Mouse (Mus musculus) MEL (cell line): Measurements from ENCODE around the gene Rpl37. TPM values are rescaled to one million over a fixed set of nuclear protein-coding genes. Genes with fewer than 3 reads are reported as not detected.

Source experiments
- DNase-seq: peaks from one replicate; pipeline ENCODE4 v3.0.0; 2011; ENCODE audit warnings: low read depth, low spot score
- H3K27ac ChIP-seq: 2 replicates; pipeline ENCODE4 v1.5.1; 2012; ENCODE audit warnings: low read depth, mild to moderate bottlenecking, control low read depth, low read length, moderate library complexity; ENCODE audit not compliant: control insufficient read depth
- H3K27me3 ChIP-seq, 2 experiments: fragments of 150-350 bp in 1 of 2; sonication (generic) in 1 of 2; 2 replicates each; pipeline ENCODE4 v1.6.1; 2012; ENCODE audit warnings: low read length in 2 of 2, mild to moderate bottlenecking in 2 of 2, improper control_type of control experiment in 1 of 2, moderate library complexity in 1 of 2; ENCODE audit not compliant: insufficient read depth in 2 of 2, control insufficient read depth in 1 of 2
- H3K36me3 ChIP-seq, 2 experiments: 2 replicates each; pipeline ENCODE4 v1.6.1; 2012 to 2014; ENCODE audit warnings: low read length in 2 of 2, improper control_type of control experiment in 1 of 2, inconsistent platforms in 1 of 2, mild to moderate bottlenecking in 1 of 2; ENCODE audit not compliant: insufficient read depth in 2 of 2, control insufficient read depth in 1 of 2
- H3K4me1 ChIP-seq, 2 experiments: fragments of 150-350 bp in 1 of 2; sonication (generic) in 1 of 2; 2 replicates each; pipeline ENCODE4 v1.6.1; 2012; ENCODE audit warnings: low read length in 2 of 2, improper control_type of control experiment in 1 of 2, mild to moderate bottlenecking in 1 of 2; ENCODE audit not compliant: insufficient read depth in 2 of 2, control insufficient read depth in 1 of 2
- H3K4me3 ChIP-seq, 2 experiments: fragments of 150-350 bp in 1 of 2; sonication (generic) in 1 of 2; 2 replicates each; pipeline ENCODE4 v1.5.1; 2012; ENCODE audit warnings: low read depth in 2 of 2, low read length in 2 of 2, mild to moderate bottlenecking in 2 of 2, moderate library complexity in 2 of 2, control low read depth in 1 of 2, improper control_type of control experiment in 1 of 2; ENCODE audit not compliant: control insufficient read depth in 1 of 2, insufficient read depth in 1 of 2
- H3K79me2 ChIP-seq: 2 replicates; pipeline ENCODE4 v1.6.1; 2012; ENCODE audit warnings: mild to moderate bottlenecking, low read length, moderate library complexity; ENCODE audit not compliant: control insufficient read depth, poor library complexity, insufficient read depth
- H3K9ac ChIP-seq: 2 replicates; pipeline ENCODE4 v1.6.1; 2012; ENCODE audit warnings: low read depth, mild to moderate bottlenecking, control low read depth, low read length, moderate library complexity; ENCODE audit not compliant: control insufficient read depth, poor library complexity, severe bottlenecking
- H3K9me3 ChIP-seq: fragments of 150-350 bp; sonication (generic); replicated peaks from 2 replicates; pipeline ENCODE4 v1.6.1; 2012; ENCODE audit warnings: mild to moderate bottlenecking, low read length, improper control_type of control experiment, moderate library complexity; ENCODE audit not compliant: insufficient read depth
- BHLHE40 ChIP-seq: IDR thresholded peaks from 2 replicates; pipeline ENCODE4 v1.6.1; 2012; ENCODE audit warnings: low read depth, mild to moderate bottlenecking, inconsistent platforms, low read length, improper control_type of control experiment, borderline replicate concordance
- E2F4 ChIP-seq: IDR thresholded peaks from 2 replicates; pipeline ENCODE4 v1.6.1; 2011; ENCODE audit warnings: low read depth, low read length, improper control_type of control experiment, borderline replicate concordance
- GABPA ChIP-seq: IDR thresholded peaks from 2 replicates; pipeline ENCODE4 v1.6.1; 2012; ENCODE audit warnings: low read depth, mild to moderate bottlenecking, inconsistent platforms, low read length, improper control_type of control experiment, moderate library complexity
- GATA1 ChIP-seq: IDR thresholded peaks from 2 replicates; pipeline ENCODE4 v1.6.1; 2011; ENCODE audit warnings: low read depth, low read length, improper control_type of control experiment
- JUND ChIP-seq: IDR thresholded peaks from 2 replicates; pipeline ENCODE4 v1.6.1; 2011; ENCODE audit warnings: low read depth, mild to moderate bottlenecking, improper control_type of control experiment, low read length
- KAT2A ChIP-seq: conservative IDR thresholded peaks from 2 replicates; pipeline ENCODE4 v1.6.1; 2012; ENCODE audit warnings: low read depth, low read length, improper control_type of control experiment, inconsistent platforms
- MAFK ChIP-seq: IDR thresholded peaks from 2 replicates; pipeline ENCODE4 v1.6.1; 2011; ENCODE audit warnings: low read depth, mild to moderate bottlenecking, low read length, improper control_type of control experiment, borderline replicate concordance
- MAX ChIP-seq: IDR thresholded peaks from 2 replicates; pipeline ENCODE4 v1.6.1; 2011; ENCODE audit warnings: low read length, improper control_type of control experiment
- MAZ ChIP-seq: IDR thresholded peaks from 2 replicates; pipeline ENCODE4 v1.6.1; 2012; ENCODE audit warnings: low read depth, mild to moderate bottlenecking, inconsistent platforms, low read length, improper control_type of control experiment
- MXI1 ChIP-seq: IDR thresholded peaks from 2 replicates; pipeline ENCODE4 v1.6.1; 2011; ENCODE audit warnings: mild to moderate bottlenecking, low read depth, low read length, improper control_type of control experiment
- MYC ChIP-seq: IDR thresholded peaks from 2 replicates; pipeline ENCODE4 v1.6.1; 2011; ENCODE audit warnings: low read depth, mild to moderate bottlenecking, low read length, improper control_type of control experiment, moderate library complexity
- NELFE ChIP-seq: IDR thresholded peaks from 2 replicates; pipeline ENCODE4 v1.6.1; 2011; ENCODE audit warnings: low read depth, low read length, improper control_type of control experiment
- POLR2A ChIP-seq, 2 experiments: IDR thresholded peaks; 2 replicates each; pipeline ENCODE4 v1.6.1; 2011 to 2012; ENCODE audit warnings: low read length in 2 of 2, mild to moderate bottlenecking in 2 of 2, control low read depth in 1 of 2, improper control_type of control experiment in 1 of 2, low read depth in 1 of 2, moderate library complexity in 1 of 2; ENCODE audit not compliant: control insufficient read depth in 1 of 2, insufficient read depth in 1 of 2, poor library complexity in 1 of 2
- POLR2AphosphoS2 ChIP-seq: IDR thresholded peaks from 2 replicates; pipeline ENCODE4 v1.6.1; 2011; ENCODE audit warnings: low read length, improper control_type of control experiment
- POLR2AphosphoS5 ChIP-seq: IDR thresholded peaks from 2 replicates; pipeline ENCODE4 v1.6.1; 2012; ENCODE audit warnings: low read depth, borderline replicate concordance, mild to moderate bottlenecking, inconsistent platforms, low read length, moderate library complexity, mixed read lengths
- RAD21 ChIP-seq: IDR thresholded peaks from 2 replicates; pipeline ENCODE4 v1.6.1; 2011; ENCODE audit warnings: mild to moderate bottlenecking, low read depth, low read length, improper control_type of control experiment
- RCOR1 ChIP-seq: IDR thresholded peaks from 2 replicates; pipeline ENCODE4 v1.6.1; 2012; ENCODE audit warnings: low read depth, mild to moderate bottlenecking, inconsistent platforms, low read length, improper control_type of control experiment
- SIN3A ChIP-seq: IDR thresholded peaks from 2 replicates; pipeline ENCODE4 v1.6.1; 2012; ENCODE audit warnings: low read length, improper control_type of control experiment, inconsistent platforms
- TAL1 ChIP-seq: IDR thresholded peaks from 2 replicates; pipeline ENCODE4 v1.6.1; 2012; ENCODE audit warnings: mild to moderate bottlenecking, inconsistent platforms, low read length, moderate library complexity, mixed read lengths
- TCF12 ChIP-seq: IDR thresholded peaks from 2 replicates; pipeline ENCODE4 v1.6.1; 2014; ENCODE audit warnings: low read depth, mild to moderate bottlenecking, inconsistent platforms, low read length, improper control_type of control experiment, moderate library complexity
- USF1 ChIP-seq: IDR thresholded peaks from 2 replicates; pipeline ENCODE4 v1.6.1; 2014; ENCODE audit warnings: low read depth, mild to moderate bottlenecking, inconsistent platforms, low read length, improper control_type of control experiment, moderate library complexity
- USF2 ChIP-seq, 2 experiments: IDR thresholded peaks; 2 replicates each; pipeline ENCODE4 v1.6.1; 2011 to 2012; ENCODE audit warnings: improper control_type of control experiment in 2 of 2, low read length in 2 of 2, borderline replicate concordance in 1 of 2, inconsistent platforms in 1 of 2, low read depth in 1 of 2, mild to moderate bottlenecking in 1 of 2; ENCODE audit not compliant: insufficient read depth in 1 of 2
- ZC3H11A ChIP-seq: IDR thresholded peaks from 2 replicates; pipeline ENCODE4 v1.6.1; 2012; ENCODE audit warnings: low read depth, mild to moderate bottlenecking, inconsistent platforms, low read length, improper control_type of control experiment
- ZKSCAN1 ChIP-seq: IDR thresholded peaks from 2 replicates; pipeline ENCODE4 v1.6.1; 2012; ENCODE audit warnings: low read depth, mild to moderate bottlenecking, inconsistent platforms, low read length, improper control_type of control experiment, moderate library complexity
- ZMIZ1 ChIP-seq: IDR thresholded peaks from 2 replicates; pipeline ENCODE4 v1.6.1; 2012; ENCODE audit warnings: low read depth, mild to moderate bottlenecking, inconsistent platforms, low read length, improper control_type of control experiment, moderate library complexity
- ZNF384 ChIP-seq: IDR thresholded peaks from 2 replicates; pipeline ENCODE4 v1.6.1; 2012; ENCODE audit warnings: low read depth, mild to moderate bottlenecking, inconsistent platforms, low read length, improper control_type of control experiment
- polyA plus RNA-seq, 2 experiments: library from polyadenylated mRNA; stranded (reverse) in 1 of 2; unstranded in 1 of 2; fragments of >175 nt in 1 of 2; fragments of >200 nt in 1 of 2; gene quantifications; 2 replicates each; pipeline versions ENCODE4 v1.2.1 to v1.2.4; 2012; ENCODE audit warnings: low replicate concordance in 2 of 2, low read depth in 1 of 2; ENCODE audit not compliant: insufficient read length in 2 of 2, insufficient read depth in 1 of 2, missing spikeins in 1 of 2
- total RNA-seq: library from RNA; depleted of rRNA; stranded (reverse); fragments of 300-350 nt; gene quantifications from 2 replicates; pipeline ENCODE4 v1.2.3, GENCODE M21; 2012

The Rpl37 gene
- total and polyA plus RNA-seq, 3 experiments: 923 to 1,669 (median 1,012) TPM

DNA sequence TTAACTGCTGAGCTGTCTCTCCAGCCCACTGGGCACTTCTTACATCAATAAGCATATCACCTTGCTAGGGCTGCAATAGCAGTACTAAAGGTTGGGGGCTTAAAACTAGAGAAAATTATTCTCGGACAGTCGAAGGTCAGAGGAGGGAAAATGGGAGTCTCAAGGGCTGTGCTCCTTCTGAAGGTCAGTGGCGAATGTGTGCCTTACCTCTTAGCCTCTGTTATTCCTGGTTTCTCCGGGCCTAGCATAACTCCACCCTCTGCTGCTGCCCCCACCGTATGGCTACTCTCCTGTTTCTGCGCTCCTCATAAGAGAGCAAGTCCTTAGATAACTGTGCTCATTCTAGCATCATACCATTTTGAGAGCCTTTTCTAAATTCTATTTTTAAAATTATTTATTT, 35.7 kb downstream of the Rpl37 start:
- no peak for DNase-seq
- TF ChIP-seq NELFE: no peak
- Histone ChIP-seq H3K4me1 (no peaks in the 10 kb centered on the region), H3K9me3 (no peaks in the 10 kb centered on the region), H3K27ac (no peak overlapping the region), H3K36me3 (peaks cover 2% of the 10 kb centered on the region in 2 experiments; a peak in 3 of 4 replicates), H3K4me3 (no peak overlapping the region), H3K79me2 (peaks cover 73% of the 10 kb centered on the region), H3K27me3 (no peaks in the 10 kb centered on the region), H3K9ac (no peak overlapping the region)

DNA sequence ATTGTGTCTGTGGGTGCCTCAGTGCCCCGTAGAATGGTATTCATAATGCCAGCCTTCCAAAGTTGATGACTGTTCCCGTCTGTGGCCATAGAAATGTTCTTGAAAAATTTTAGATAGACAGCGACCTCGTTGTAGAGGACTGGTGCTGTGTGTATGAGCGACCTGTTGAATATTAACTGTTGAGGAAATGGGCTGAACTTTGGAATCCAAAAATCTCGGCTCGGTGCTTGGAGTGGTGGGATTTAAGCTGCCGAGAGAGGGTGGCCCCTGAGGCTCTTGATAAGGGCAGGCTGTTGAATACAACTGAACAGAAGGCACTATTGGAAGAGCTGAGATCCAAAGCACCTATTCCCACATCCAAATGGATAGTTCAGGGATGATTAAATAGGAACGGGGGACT, 38.2 kb downstream of the Rpl37 start:
- H3K4me3 ChIP-seq: no peak overlapping the region
- no peak overlapping the region for H3K27ac ChIP-seq
- H3K4me1 ChIP-seq: no peaks in the 10 kb centered on the region
- no peak for TF ChIP-seq USF2 (IDR thresholded peaks at IDR 0.05; ENCODE audit: borderline replicate concordance in 1 of 2, insufficient read depth in 1 of 2, low read depth in 1 of 2, low read length in 2 of 2)
- TF ChIP-seq BHLHE40: no peak
- TF ChIP-seq MYC: no peak
- TF ChIP-seq GATA1: no peak
- no peak for TF ChIP-seq USF1
- no peak for TF ChIP-seq KAT2A
- TF ChIP-seq RAD21: no peak
- TF ChIP-seq JUND: no peak
- TF ChIP-seq RCOR1: no peak
- no peak for TF ChIP-seq MAFK
- no peak for TF ChIP-seq ZMIZ1
- TF ChIP-seq TCF12: no peak
- TF ChIP-seq E2F4: no peak
- no peak overlapping the region for H3K9ac ChIP-seq
- peaks cover 2% of the 10 kb centered on the region in 2 experiments; a peak in 3 of 4 replicates for H3K36me3 ChIP-seq
- H3K9me3 ChIP-seq: no peaks in the 10 kb centered on the region
- H3K79me2 ChIP-seq: peaks cover 70% of the 10 kb centered on the region
- no peak for DNase-seq
- no peaks in the 10 kb centered on the region for H3K27me3 ChIP-seq

DNA sequence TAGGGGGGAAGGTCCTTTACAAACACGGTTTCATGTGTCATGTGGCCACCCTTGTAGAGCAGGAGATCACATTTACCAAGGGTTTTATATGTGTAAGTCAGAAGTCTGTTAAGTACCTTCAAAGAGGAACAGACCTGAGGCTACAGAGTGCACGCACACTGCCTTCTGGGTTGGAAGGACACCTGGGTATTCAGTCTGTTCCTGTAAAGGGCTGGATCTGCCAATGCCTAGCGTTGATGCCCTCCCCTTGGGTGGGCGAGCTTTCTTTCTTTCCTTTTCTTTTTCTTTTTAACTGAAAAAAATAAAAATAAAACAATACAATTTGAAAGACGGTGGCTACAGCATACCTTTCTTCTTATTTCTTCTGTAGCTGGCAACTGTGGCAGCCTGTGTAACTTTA, 38.6 kb downstream of the Rpl37 start:
- Histone ChIP-seq H3K79me2 (peaks cover 66% of the 10 kb centered on the region), H3K27me3 (no peaks in the 10 kb centered on the region), H3K27ac (no peak overlapping the region), H3K9ac (no peak overlapping the region), H3K9me3 (no peaks in the 10 kb centered on the region), H3K4me3 (no peak overlapping the region), H3K36me3 (peaks cover 2% of the 10 kb centered on the region in 2 experiments; a peak in 3 of 4 replicates), H3K4me1 (no peaks in the 10 kb centered on the region)
- TF ChIP-seq MXI1: no peak
- no peak for TF ChIP-seq NELFE
- TF ChIP-seq TAL1: no peak
- no peak for TF ChIP-seq ZKSCAN1
- TF ChIP-seq MAX: no peak
- no peak for TF ChIP-seq USF1
- TF ChIP-seq JUND: no peak
- TF ChIP-seq KAT2A: no peak
- TF ChIP-seq ZNF384: no peak
- TF ChIP-seq POLR2AphosphoS5: no peak
- no peak for TF ChIP-seq MAFK
- no peak for TF ChIP-seq POLR2A (IDR thresholded peaks at IDR 0.05; ENCODE audit: control insufficient read depth in 1 of 2, insufficient read depth in 1 of 2, low read depth in 1 of 2, low read length in 2 of 2, poor library complexity in 1 of 2)
- no peak for TF ChIP-seq ZC3H11A
- TF ChIP-seq SIN3A: no peak
- TF ChIP-seq MAZ: no peak
- TF ChIP-seq GABPA: no peak
- no peak for TF ChIP-seq POLR2AphosphoS2
- DNase-seq: no peak
